Mouse (Mus musculus): ENCODE results near the gene Gnaq. TPM values are rescaled to one million over a fixed set of nuclear protein-coding genes. Genes with fewer than 3 reads are reported as not detected.

Gnaq gene
- polyA plus RNA-seq, 1 experiment from 2014 or later: 109 TPM

- no peak overlapping the region for H3K4me3 ChIP-seq
- H3K27me3 ChIP-seq (replicated peaks): no peaks in the 10 kb centered on the region
- 85% methylated on average over 6 of the region's 6 CpGs for WGBS
- H3K4me1 ChIP-seq: no peaks in the 10 kb centered on the region
- H3K27ac ChIP-seq: no peak overlapping the region
- no peaks in the 10 kb centered on the region for H3K36me3 ChIP-seq (replicated peaks)
- ATAC-seq (replicated peaks): no peak
- no peak overlapping the region for H3K4me2 ChIP-seq
- H3K9me3 ChIP-seq: no peaks in the 10 kb centered on the region
- no peak overlapping the region for H3K9ac ChIP-seq
These were observed 270.5 kb downstream of the Gnaq start for GRCm38 (mm10) chr19:16403101-16403500.

GRCm38 (mm10) chr19:16407727-16408126, 275.1 kb downstream of the Gnaq start:
- H3K4me1 ChIP-seq: no peaks in the 10 kb centered on the region
- no peaks in the 10 kb centered on the region for H3K36me3 ChIP-seq (replicated peaks)
- no peak overlapping the region for H3K27ac ChIP-seq
- no peak overlapping the region for H3K4me3 ChIP-seq
- 85% methylated on average over 1 of the region's 1 CpGs for WGBS
- no peaks in the 10 kb centered on the region for H3K27me3 ChIP-seq (replicated peaks)
- no peak for ATAC-seq (replicated peaks)
- no peak overlapping the region for H3K9ac ChIP-seq
- no peaks in the 10 kb centered on the region for H3K9me3 ChIP-seq
- H3K4me2 ChIP-seq: no peak overlapping the region

GRCm38 (mm10) chr19:16411302-16411701, 278.7 kb downstream of the Gnaq start:
- Histone ChIP-seq H3K9me3 (no peaks in the 10 kb centered on the region), H3K4me3 (no peak overlapping the region), H3K4me1 (no peaks in the 10 kb centered on the region), H3K4me2 (no peak overlapping the region), H3K36me3 (replicated peaks) (no peaks in the 10 kb centered on the region), H3K27ac (no peak overlapping the region), H3K27me3 (replicated peaks) (no peaks in the 10 kb centered on the region), H3K9ac (no peak overlapping the region)
- no peak for ATAC-seq (replicated peaks)

DNA sequence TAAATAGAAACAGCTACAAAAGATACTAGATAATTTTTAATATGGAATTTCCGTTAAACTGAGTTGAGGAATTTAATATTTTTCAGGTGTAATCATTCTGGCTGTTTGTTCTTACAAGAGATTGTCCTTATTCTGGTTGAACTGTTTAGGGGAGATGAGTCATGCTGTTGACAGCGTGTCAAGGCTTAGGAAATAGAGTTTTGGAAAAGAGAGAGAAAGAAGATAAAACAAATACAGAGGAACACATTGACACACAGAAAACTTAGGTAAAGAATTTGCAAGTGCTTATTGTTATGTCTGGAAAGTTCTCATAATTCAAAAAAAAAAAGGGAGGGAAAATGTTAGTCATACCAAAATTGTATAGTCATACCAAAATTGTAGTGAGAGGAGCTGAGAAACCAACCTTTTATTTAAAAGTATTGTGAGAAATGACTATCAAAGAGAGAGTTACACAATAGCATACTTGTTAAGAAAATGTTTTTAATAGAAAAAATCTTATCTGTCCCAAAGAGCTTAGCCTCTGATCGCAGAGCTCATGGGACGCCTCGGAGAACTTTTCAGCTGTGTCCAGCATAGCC, 285.5 kb downstream of the Gnaq start:
- Histone ChIP-seq H3K27ac (no peak overlapping the region), H3K9me3 (no peaks in the 10 kb centered on the region), H3K4me1 (no peaks in the 10 kb centered on the region), H3K4me2 (no peak overlapping the region), H3K4me3 (no peak overlapping the region), H3K36me3 (replicated peaks) (no peaks in the 10 kb centered on the region), H3K9ac (no peak overlapping the region), H3K27me3 (replicated peaks) (no peaks in the 10 kb centered on the region)
- 87% methylated on average over 5 of the region's 5 CpGs for WGBS
- ATAC-seq (replicated peaks): no peak

GRCm38 (mm10) chr19:16425596-16425995, 293.0 kb downstream of the Gnaq start:
- no peak for ATAC-seq (replicated peaks)
- H3K27me3 ChIP-seq (replicated peaks): no peaks in the 10 kb centered on the region
- no peak overlapping the region for H3K9ac ChIP-seq
- no peaks in the 10 kb centered on the region for H3K36me3 ChIP-seq (replicated peaks)
- WGBS: 90% methylated on average over 2 of the region's 2 CpGs
- H3K4me1 ChIP-seq: no peaks in the 10 kb centered on the region
- no peak overlapping the region for H3K27ac ChIP-seq
- H3K9me3 ChIP-seq: no peaks in the 10 kb centered on the region
- no peak overlapping the region for H3K4me3 ChIP-seq
- no peak overlapping the region for H3K4me2 ChIP-seq

- H3K27me3 ChIP-seq (replicated peaks): peaks cover 20% of the 10 kb centered on the region
These were observed 298.7 kb downstream of the Gnaq start for GRCm38 (mm10) chr19:16431368-16431767.

DNA sequence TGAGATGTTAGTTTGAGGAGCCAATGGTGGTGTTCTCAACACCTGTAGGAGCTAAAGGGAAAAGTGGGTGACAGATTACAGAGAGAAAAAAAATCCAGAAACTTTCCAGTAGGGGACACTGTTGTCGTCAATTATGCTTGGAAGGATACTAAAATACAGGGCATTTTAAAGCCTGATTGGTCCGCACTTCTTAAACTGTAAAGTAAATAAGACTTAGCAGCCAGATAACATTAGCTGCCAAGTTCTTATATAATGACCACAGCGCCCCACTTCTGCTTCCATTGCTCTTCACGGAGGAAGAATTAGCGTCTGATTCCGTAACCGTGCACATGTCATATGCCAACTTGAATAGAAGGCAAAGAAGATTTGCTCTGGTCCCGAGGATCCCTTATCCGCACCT, 302.2 kb downstream of the Gnaq start:
- Histone ChIP-seq H3K4me3 (no peak overlapping the region), H3K9ac (no peak overlapping the region), H3K4me2 (peak overlapping the region; percentile 81), H3K27ac (no peak overlapping the region), H3K36me3 (replicated peaks) (no peaks in the 10 kb centered on the region), H3K27me3 (replicated peaks) (peaks cover 38% of the 10 kb centered on the region), H3K4me1 (peaks cover 21% of the 10 kb centered on the region), H3K9me3 (no peaks in the 10 kb centered on the region)
- ATAC-seq (replicated peaks): no peak
- 15% methylated on average over 9 of the region's 9 CpGs for WGBS

More at GRCm38 (mm10) chr19:16431368-16431767, 298.7 kb downstream of the Gnaq start:
- no peak overlapping the region for H3K4me2 ChIP-seq
- no peak overlapping the region for H3K9ac ChIP-seq
- H3K9me3 ChIP-seq: no peaks in the 10 kb centered on the region
- WGBS: 76% methylated on average over 8 of the region's 8 CpGs
- no peak overlapping the region for H3K27ac ChIP-seq
- peaks cover 15% of the 10 kb centered on the region for H3K4me1 ChIP-seq
- no peak for ATAC-seq (replicated peaks)
- no peaks in the 10 kb centered on the region for H3K36me3 ChIP-seq (replicated peaks)
- no peak overlapping the region for H3K4me3 ChIP-seq

DNA sequence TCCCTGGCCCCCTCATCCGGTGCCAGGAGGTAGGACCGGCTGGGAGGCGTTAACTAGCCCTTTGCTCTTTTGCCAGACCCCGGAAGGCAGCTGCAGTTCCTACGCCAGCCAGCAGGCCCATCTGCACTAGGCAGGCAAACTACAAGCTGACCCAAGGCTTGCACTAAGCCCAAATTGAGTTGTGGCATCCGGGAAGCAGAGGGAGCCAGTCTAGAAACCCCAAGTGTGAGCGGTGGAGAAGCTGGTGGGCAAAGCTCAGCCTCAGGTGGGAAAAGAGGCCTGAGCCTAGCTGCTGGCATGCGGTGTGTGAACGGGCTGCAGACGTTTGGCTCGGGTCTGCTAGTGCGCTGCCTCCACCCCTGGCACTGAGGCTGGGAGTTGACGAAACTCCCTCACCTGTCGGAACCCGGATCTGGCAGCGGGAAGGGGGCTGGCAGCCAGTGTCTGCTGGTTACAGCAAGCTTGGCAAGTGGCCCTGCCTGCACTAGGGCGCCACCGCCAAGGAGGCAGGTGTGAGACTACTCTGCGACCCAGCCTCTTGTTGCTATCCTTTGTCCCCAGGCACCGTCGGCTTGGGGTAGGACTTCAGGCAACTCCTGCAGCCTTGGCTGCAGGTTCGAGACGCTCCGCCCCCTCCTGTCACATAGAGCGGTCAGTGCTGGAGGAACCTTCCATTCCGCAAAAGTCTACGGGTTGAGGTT, 303.1 kb downstream of the Gnaq start, which contains the start of gene Gna14:
Gene Gna14 (plus strand): TSS at position 232 of the 701 bp plus-strand sequence.
- Histone ChIP-seq H3K27me3 (replicated peaks) (peaks cover 38% of the 10 kb centered on the region), H3K4me1 (peaks cover 21% of the 10 kb centered on the region), H3K4me3 (peak within 1 kb of the TSS; percentile 37), H3K9ac (peak within 1 kb of the TSS; percentile 37; the same call in 1 of the 2 replicates), H3K4me2 (peak within 1 kb of the TSS; percentile 81), H3K9me3 (no peaks in the 10 kb centered on the region), H3K36me3 (replicated peaks) (no peaks in the 10 kb centered on the region), H3K27ac (no peak within 1 kb of the TSS)
- 1% methylated on average over 27 of the region's 27 CpGs for WGBS
- peak; percentile 75 for ATAC-seq (replicated peaks)

DNA sequence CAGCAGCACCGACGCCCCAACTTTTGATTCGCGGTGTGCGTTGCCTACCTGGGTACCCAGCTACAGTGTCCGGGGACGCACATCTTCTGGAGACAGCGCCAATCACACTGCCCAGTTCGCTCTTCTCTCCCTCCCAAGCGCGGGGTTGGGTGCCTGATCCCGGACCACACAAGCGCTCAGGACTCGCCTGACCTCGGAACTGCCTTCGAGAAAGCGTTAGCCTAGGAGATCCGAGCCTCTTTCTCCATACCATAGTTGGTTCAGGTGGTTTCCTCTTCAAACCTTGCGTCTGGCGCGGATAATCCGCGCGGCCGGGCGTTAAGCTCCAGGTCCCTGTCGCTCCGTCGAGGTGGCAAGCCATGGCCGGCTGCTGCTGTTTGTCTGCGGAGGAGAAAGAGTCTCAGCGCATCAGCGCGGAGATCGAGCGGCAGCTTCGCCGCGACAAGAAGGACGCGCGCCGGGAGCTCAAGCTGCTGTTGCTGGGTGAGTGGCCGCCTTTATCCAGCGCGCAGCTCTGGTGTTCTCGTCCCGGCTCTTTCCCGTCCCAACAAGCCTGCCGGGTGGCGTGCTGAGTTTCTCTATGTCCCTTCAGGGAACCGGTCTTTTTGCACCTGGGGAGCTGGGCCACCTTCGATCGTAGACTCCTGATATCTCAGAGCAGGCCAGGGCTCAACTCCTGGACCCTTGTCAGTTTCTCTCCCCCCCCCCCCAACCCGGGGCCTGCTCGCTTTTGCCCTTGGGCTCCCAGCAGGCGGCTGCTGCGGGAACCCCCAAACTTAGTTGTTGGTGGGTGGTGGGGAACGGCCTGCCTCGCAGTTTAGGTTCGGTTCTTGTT, 303.9 kb downstream of the Gnaq start:
- WGBS: 2% methylated on average over 61 of the region's 61 CpGs
- H3K9ac ChIP-seq: peak overlapping the region; percentile 37; the same call in 1 of the 2 replicates
- no peaks in the 10 kb centered on the region for H3K36me3 ChIP-seq (replicated peaks)
- H3K4me3 ChIP-seq: peak overlapping the region; percentile 37
- no peak overlapping the region for H3K27ac ChIP-seq
- ATAC-seq (replicated peaks): peak; percentile 49
- no peaks in the 10 kb centered on the region for H3K9me3 ChIP-seq
- peak overlapping the region; percentile 81 for H3K4me2 ChIP-seq
- H3K27me3 ChIP-seq (replicated peaks): peaks cover 38% of the 10 kb centered on the region
- H3K4me1 ChIP-seq: peaks cover 21% of the 10 kb centered on the region

Small RNA genes lying within 50 kb of the gene (microRNA-seq; reads per million reads assigned to microRNA genes)
- not detected for gene Mir496b

Other genes starting within 250 kb of the Gnaq start
- 81.5 and 95.9 TPM in 2 replicates for gene Psat1, start 185.5 kb upstream of the Gnaq start, polyA plus RNA-seq (2015; fragmentation: Nextera tagmentation; extraction: Ambion mirVana)
- 31.1 and 33.6 TPM in 2 replicates for gene Cep78, start 147.8 kb upstream of the Gnaq start, polyA plus RNA-seq (2015; fragmentation: Nextera tagmentation; extraction: Ambion mirVana)

All from midbrain, embryonic 15.5 days (tissue).